Mouse (Mus musculus) brown adipose tissue, adult 24 weeks (tissue): ENCODE measurements at regions not wholly inside any gene's neighbourhood (a gene's known extent, or its start where the extent isn't known, plus 50 kb on each side); places are given as distances from the start of the nearest gene placed in this dataset.

ENCODE experiments used
- H3K27ac ChIP-seq: fragments of 200-500 bp; replicated peaks from 2 replicates; pipeline ENCODE4 v1.5.1; 2012; ENCODE audit warnings: low read depth, mild to moderate bottlenecking, low read length
- H3K4me1 ChIP-seq: fragments of 200-500 bp; 2 replicates; pipeline ENCODE4 v1.6.1; 2012; ENCODE audit warnings: low read length, mixed read lengths; ENCODE audit not compliant: control insufficient read depth, insufficient read depth, insufficient read length
- H3K4me3 ChIP-seq: fragments of 200-500 bp; 2 replicates; pipeline ENCODE4 v1.5.1; 2012; ENCODE audit warnings: low read depth, mild to moderate bottlenecking, low read length, moderate library complexity; ENCODE audit not compliant: insufficient read depth

DNA sequence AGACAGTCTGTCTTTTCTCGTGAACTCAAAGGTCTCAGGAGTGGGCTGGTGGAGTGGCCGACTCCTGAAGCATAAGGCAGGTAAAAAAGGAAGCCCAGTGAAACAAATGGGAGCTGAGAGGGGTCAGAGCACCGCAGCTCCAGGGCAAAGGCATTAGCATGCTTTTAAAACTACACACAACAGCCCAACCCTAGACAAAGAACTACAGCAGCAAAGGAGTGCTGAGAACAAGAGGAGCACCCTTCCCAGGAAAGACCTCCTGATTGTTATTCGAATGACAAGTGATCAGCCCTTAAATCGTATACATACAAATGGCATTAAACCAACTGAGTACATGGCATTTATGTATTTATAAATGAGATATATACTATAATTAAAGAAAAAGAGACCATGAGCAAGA, 149.3 kb downstream of the Arl4a start:
- H3K4me1 ChIP-seq: no peaks in the 10 kb centered on the region
- no peak overlapping the region for H3K27ac ChIP-seq
- no peak overlapping the region for H3K4me3 ChIP-seq

DNA sequence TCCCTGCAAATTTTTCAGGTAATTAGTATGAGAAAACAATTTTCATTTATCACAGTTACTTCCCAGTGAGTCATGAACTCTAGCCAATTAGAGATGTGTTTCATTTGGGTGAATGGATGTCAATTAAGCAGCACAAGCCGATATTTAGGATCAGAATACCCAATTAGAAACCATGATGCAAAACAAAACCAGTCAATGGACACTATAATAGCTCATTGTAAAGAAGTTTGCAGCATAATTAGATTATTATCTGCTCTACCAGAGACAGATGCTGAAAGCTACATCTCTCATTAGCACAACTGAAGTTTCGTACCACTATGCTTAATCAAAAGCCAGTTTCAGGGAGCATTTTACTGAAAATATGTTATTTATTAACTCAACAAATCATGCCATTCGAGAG, 152.5 kb downstream of the Arl4a start:
- no peak overlapping the region for H3K27ac ChIP-seq
- H3K4me3 ChIP-seq: no peak overlapping the region
- H3K4me1 ChIP-seq: no peaks in the 10 kb centered on the region

DNA sequence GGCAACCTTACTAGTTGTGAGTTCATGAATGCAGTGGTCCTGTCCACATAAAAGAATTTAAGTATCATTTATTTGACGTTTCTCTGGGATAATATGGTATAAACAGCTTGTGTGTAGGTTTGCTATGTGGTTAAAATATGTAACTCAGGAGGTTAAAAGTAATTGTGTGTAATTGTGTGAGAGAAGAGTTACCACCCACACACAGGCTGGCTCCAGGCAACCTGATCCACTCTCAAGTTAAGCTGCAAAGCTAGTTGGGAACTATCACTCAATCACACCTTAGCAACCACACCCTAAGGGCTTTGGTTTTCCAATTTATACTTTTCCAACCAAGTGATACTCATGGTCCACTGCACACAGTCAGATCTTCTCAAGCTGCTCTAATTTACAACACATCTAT, 157.5 kb downstream of the Arl4a start:
- Histone ChIP-seq H3K4me1 (no peaks in the 10 kb centered on the region), H3K4me3 (no peak overlapping the region), H3K27ac (no peak overlapping the region)

DNA sequence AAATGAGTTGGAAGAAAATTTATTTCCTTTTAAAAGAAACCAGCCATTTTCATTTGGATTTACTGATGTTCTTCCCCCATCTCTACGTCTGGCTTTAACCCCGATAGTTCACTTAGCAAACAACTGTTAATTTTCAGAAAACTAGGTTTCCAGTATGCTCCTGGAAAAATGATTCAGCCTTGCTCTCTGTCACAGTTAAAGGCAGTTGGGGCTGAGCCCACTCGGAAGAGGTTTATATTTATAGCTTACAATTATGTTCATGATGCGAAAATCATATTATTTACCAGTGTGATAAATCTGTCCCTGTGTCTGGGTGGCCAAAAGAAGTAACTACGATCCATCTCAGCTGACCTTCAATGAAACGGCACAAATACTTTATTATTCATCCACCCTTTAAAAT, 163.9 kb downstream of the Arl4a start:
- Histone ChIP-seq H3K4me1 (no peaks in the 10 kb centered on the region), H3K4me3 (no peak overlapping the region), H3K27ac (no peak overlapping the region)

DNA sequence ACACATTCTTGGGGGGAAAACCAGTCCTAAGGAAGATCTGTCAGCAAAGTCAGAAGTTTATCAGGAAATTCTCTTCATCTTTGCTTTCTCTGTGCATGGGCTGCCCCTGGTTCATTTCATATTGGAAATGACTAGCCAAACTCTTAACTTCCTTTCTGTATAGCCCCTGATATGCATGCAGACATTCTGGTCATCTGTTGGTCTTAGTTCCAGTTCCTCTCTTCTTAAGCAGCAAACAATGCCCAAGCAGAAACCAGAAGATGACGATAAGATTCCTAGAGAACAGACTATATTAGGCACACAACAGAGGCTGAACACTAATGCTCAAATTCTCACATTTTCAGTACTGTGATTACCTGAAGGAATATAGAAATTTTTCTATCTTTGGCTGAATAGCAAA, 176.0 kb downstream of the Arl4a start:
- H3K4me1 ChIP-seq: no peaks in the 10 kb centered on the region
- H3K4me3 ChIP-seq: no peak overlapping the region
- H3K27ac ChIP-seq: no peak overlapping the region

DNA sequence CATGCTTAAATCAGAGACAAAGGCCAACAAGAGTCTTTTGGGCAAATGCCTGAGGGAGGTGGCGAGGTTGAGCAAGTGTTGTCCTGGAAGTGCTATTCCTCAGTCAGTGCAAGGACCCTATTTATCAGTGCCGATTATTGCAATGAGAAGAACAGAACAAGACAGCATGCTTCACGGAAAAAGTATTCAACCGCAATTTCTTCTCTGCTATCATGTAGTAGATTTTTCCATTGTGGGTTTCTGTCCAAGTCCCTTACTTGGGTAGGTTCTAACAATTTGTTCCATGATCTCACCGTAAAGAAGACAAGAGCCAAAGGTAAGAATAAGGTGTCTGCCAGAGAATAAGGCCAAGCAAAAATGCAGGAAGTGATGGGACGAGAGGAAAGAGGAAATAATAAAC, 186.2 kb downstream of the Arl4a start:
- Histone ChIP-seq H3K4me3 (no peak overlapping the region), H3K4me1 (no peaks in the 10 kb centered on the region; the same call in 1 of the 2 replicates), H3K27ac (no peak overlapping the region)

DNA sequence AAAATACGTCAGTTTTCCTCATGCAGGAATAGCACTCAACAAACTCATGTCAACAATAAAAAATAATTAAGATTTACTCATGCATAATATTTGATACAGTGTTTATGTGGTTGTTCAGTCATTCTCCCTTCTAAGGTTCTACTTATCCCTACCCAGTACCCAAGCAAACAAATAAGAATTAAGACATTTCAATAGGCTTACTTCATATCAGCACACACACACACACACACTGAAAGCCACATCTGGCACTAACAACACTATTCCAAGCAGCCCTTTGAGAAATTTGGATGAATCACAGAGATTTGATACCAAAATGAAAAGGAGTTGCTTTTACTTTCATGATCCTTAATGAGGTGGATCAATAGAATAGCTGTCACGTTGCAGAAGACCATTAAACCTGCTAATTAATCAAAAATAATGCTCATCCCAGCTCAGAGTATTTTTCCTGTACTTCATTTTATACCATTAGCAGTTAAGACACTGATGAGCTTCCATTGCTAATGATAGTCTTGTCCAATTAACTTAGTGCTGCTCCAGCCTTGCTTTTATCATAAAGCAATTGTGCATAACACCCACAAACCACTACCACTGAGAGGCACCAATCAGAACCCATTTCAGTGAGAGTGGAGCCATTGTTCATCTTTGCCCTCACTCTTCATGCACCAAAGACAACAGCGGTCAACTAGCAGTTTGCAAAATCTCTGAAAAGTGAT, 188.3 kb downstream of the Arl4a start:
- no peak overlapping the region for H3K4me3 ChIP-seq
- H3K4me1 ChIP-seq: no peaks in the 10 kb centered on the region; the same call in 1 of the 2 replicates
- no peak overlapping the region for H3K27ac ChIP-seq

DNA sequence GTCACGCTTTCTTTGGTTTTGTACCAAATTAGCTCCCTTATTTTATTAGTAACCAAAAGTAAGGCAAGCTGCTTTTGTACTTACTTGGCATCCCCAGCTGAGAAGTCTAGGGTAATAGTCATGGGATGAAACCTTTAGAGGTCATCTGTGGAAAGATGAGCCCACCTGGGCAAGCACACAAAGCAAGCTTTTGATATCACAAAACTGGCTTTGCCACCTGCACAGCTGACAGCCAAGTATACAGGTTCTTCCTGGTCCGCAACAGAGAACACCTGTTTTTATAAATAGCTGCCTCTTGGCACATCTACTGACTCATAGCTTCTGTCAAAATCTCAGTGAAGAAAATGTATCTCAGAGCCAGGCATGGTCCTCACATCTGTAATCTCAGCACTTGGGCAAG, 197.2 kb downstream of the Arl4a start:
- H3K27ac ChIP-seq: no peak overlapping the region
- no peak overlapping the region for H3K4me3 ChIP-seq
- no peaks in the 10 kb centered on the region for H3K4me1 ChIP-seq

DNA sequence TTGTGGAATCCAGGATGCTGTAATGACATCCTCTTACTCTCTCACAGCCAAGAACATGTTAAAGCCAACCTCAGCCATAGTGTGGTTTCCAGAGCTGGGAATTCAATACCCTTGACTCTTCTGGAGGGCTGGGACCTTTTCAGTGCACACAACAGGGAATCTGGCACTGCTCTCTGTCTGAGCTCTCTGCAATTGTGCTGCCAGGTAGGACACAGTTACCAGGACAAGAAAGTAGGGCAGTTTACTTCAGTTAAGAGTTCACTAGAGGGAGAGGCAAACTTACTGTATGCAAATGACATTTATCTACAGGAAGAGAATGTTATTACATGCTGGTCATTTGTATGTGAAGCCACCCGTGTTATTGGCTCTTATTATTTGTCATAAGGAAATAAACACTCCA, 197.6 kb downstream of the Arl4a start:
- H3K4me3 ChIP-seq: no peak overlapping the region
- no peak overlapping the region for H3K27ac ChIP-seq
- no peaks in the 10 kb centered on the region for H3K4me1 ChIP-seq

DNA sequence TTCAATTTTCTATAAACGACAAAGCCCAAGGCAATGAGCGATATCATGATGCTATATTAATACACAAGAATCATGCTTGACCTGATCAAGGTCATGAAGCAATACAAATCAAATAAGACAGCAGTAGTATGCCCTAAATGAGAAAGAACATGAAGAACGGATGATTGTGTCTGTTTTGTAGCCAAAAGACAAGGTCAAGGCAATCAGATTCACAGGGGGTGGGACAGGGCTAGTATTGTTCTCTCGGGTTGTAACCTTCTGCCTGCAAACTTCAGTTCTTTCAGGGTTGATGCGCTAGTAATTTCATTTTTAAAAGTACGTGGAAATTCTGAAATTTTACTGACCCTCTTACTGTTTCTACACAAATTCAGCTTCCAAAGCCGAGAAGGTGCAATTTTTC, 206.7 kb downstream of the Arl4a start:
- Histone ChIP-seq H3K4me1 (no peaks in the 10 kb centered on the region), H3K4me3 (no peak overlapping the region), H3K27ac (no peak overlapping the region)

DNA sequence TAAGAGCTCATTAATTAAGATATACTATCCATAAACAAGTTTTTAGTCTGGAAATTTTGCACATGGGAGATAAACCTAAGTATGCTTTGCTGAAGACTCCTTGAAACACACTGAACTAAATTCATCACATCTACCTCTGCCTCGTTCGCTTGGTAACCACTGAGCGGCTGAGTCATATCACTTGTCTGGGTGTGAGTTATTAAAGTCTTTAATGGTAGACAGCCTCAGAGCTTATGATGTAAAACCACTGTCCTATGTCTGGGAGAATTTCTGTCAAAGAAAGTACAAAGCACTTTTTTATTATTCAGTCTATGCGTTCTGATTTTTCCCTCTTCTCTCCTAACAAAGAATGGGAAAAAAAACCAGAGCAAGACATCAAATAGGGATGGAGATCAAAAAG, 207.3 kb downstream of the Arl4a start:
- Histone ChIP-seq H3K27ac (no peak overlapping the region), H3K4me1 (no peaks in the 10 kb centered on the region)

DNA sequence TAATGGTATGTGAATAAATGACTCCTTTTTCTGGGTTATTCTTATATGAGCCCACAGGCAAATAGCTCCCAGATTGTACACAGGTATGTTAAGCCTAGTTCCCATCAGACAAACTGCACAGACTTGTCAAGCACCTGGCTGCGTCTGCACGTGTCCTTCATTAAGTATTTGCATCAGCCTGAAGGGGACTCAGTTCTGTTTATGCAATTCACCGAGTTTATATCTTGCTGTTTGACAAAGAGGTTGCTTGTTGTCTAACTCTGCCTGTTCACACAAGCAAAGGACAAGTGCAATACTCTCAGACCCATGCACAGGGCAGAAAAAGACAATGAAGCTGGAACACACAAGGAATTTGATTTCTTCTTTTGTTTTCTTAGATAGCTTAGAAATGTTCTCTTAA, 215.2 kb downstream of the Arl4a start:
- no peak overlapping the region for H3K4me3 ChIP-seq
- no peak overlapping the region for H3K27ac ChIP-seq
- no peaks in the 10 kb centered on the region for H3K4me1 ChIP-seq

More for the DNA sequence above, 207.3 kb downstream of the Arl4a start:
- no peak overlapping the region for H3K4me3 ChIP-seq

DNA sequence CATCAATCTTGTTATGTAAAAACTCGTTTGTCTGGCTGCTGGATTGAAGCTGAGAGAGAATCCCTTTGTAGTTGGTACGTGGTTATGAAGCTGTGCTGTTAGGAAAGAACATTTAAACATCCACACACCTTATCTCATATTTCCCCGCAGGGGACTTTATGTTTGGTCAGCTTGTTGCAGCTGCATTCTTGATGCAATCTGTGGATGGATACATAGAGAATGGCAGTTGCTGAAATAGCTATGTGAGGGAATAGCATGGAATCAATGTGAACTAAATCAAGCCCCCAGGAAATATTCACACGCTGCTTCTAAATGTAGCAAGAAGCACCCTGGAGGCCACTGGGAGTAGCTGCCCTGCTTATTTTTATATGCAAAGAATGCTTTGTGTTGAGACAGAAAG, 236.3 kb downstream of the Arl4a start:
- Histone ChIP-seq H3K4me1 (no peaks in the 10 kb centered on the region), H3K27ac (no peak overlapping the region), H3K4me3 (no peak overlapping the region)

DNA sequence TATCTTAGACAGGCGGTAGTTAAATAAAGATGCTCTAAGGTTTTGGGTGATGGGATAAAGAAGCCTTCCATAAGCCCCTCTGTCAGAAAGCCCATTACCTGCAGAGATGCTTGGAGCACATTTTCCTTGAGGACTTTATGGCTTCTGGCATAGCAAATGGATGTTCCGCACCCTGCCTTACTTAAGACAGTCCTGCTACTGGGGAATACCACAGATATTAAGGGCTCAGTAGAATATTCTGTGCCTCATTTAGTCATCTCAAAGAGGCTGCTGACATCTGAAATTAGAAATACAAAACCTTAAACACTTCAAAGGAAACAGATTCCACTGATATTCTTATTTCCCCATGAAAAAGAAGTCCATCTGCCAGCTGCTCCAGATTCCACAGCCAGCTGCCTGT, 240.0 kb downstream of the Arl4a start:
- Histone ChIP-seq H3K4me3 (no peak overlapping the region), H3K4me1 (no peaks in the 10 kb centered on the region)

DNA sequence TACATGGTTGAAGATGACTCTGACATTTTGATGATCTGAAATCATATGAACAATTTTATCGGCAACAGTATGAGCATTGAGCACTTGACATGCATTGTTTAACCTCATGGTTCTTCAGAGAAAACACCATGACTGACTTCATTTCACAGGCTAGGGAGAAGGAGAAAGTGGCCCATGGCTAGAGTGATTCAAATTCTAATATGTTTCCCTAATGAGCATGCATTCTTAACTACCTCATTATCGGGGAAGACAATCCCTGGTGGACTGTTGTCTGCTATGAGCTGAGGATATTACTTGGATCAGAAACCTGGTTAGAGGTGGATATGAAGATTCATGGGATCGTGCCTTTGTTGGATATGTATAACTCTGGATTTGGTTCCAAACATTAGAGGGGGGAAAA, 240.9 kb downstream of the Arl4a start:
- Histone ChIP-seq H3K4me1 (no peaks in the 10 kb centered on the region), H3K4me3 (no peak overlapping the region), H3K27ac (no peak overlapping the region)

More for the DNA sequence above, 240.0 kb downstream of the Arl4a start:
- H3K27ac ChIP-seq: no peak overlapping the region

DNA sequence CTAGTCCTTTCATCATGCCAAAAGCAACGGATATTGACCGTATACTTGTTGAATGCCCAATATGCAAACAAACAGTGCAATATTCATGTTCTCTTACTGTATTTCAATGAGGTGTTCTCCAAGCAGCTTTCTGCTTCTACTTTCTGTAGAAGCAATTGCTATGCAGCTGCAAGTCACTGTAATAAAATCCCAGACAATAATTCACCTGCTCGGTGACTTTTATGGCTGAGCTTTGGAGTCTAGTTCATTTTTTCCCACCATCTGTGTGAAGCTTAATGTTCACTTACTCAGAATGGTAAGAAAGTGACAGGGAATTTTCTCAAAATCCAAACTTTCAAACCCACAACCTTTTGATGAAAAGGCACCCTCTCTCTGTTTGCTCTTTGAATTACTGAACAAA, 252.8 kb downstream of the Arl4a start:
- H3K27ac ChIP-seq: no peak overlapping the region
- no peak overlapping the region for H3K4me3 ChIP-seq
- H3K4me1 ChIP-seq: no peaks in the 10 kb centered on the region
